Comparison of ENCODE assay signal across 8 mouse cellular contexts in genomic region chr1:47277839-47278238, GRCm38 (mm10).
DNase-seq lines count a peak whose midpoint lies in the region; ATAC-seq and TF ChIP-seq lines count a peak whose summit lies in the region.

No protein-coding gene starts in this region.

- ATAC-seq in hindbrain, postnatal 0 days: peak; percentile 69; the same call in 1 of the 2 replicates
- no peak for ATAC-seq in limb, embryonic 14.5 days (ENCODE audit: low FRiP score, low read depth)

- 0 out of 2 replicates have a peak overlapping the region, but pooled peaks have one; percentile 45 for H3K27ac ChIP-seq in hindbrain, postnatal 0 days
- no peak overlapping the region for H3K27ac ChIP-seq in limb, embryonic 14.5 days (replicated peaks; ENCODE audit: low read depth, low read length)

- peak; percentile 76 for TF ChIP-seq CTCF in hindbrain, postnatal 0 days (IDR thresholded peaks at IDR 0.05; ENCODE audit: low read depth)

- H3K36me3 ChIP-seq in hindbrain, postnatal 0 days (ENCODE audit: insufficient read depth, low read length): no peaks in the 10 kb centered on the region
- no peaks in the 10 kb centered on the region for H3K36me3 ChIP-seq in limb, embryonic 14.5 days (ENCODE audit: control insufficient read depth, insufficient read depth, low read length)

- TF ChIP-seq POLR2A in limb, embryonic 14.5 days (IDR thresholded peaks at IDR 0.05; ENCODE audit: borderline replicate concordance, extremely low read depth, insufficient read depth, insufficient read length): no peak

- no peaks in the 10 kb centered on the region for H3K27me3 ChIP-seq in hindbrain, postnatal 0 days (ENCODE audit: insufficient read depth, low read length)
- H3K27me3 ChIP-seq in limb, embryonic 14.5 days (ENCODE audit: control insufficient read depth, insufficient read depth, low read length): no peaks in the 10 kb centered on the region

- H3K4me2 ChIP-seq in hindbrain, postnatal 0 days (ENCODE audit: low read depth, low read length): peak overlapping the region; percentile 18; the same call in 1 of the 2 replicates
- no peak overlapping the region for H3K4me2 ChIP-seq in limb, embryonic 14.5 days (replicated peaks; ENCODE audit: low read depth, low read length, severe bottlenecking)

- no peak overlapping the region for H3K9ac ChIP-seq in hindbrain, postnatal 0 days (replicated peaks; ENCODE audit: low read length)
- no peak overlapping the region for H3K9ac ChIP-seq in limb, embryonic 14.5 days (ENCODE audit: low read depth, low read length, severe bottlenecking)

- DNase-seq in adrenal gland, postnatal 14 days: peak; percentile 5
- no peak for DNase-seq in adrenal gland, adult 2 months
- DNase-seq in ES-CJ7 (ENCODE audit: low read depth, low spot score): peak; percentile 38
- peak; percentile 55 for DNase-seq in embryo, embryonic 10 days (ENCODE audit: low spot score)
- peak; percentile 88 for DNase-seq in hindbrain, postnatal 0 days (ENCODE audit: low spot score)
- DNase-seq in limb, embryonic 14.5 days (ENCODE audit: low spot score): peak; percentile 86
- DNase-seq in adrenal gland, postnatal 4 days (ENCODE audit: low spot score in 2 of 2): no peak
- no peak for DNase-seq in spleen, adult 18-20 months

- H3K9me3 ChIP-seq in hindbrain, postnatal 0 days (ENCODE audit: low read length): no peaks in the 10 kb centered on the region
- no peaks in the 10 kb centered on the region for H3K9me3 ChIP-seq in limb, embryonic 14.5 days (ENCODE audit: control insufficient read depth, low read length)

- no peaks in the 10 kb centered on the region for H3K4me1 ChIP-seq in hindbrain, postnatal 0 days (ENCODE audit: insufficient read depth, low read length)
- no peaks in the 10 kb centered on the region for H3K4me1 ChIP-seq in limb, embryonic 14.5 days (ENCODE audit: control insufficient read depth, insufficient read depth, low read length)

- 7% methylated on average over 2 of the region's 2 CpGs for WGBS in hindbrain, postnatal 0 days
- 9% methylated on average over 2 of the region's 2 CpGs for WGBS in limb, embryonic 14.5 days

- H3K4me3 ChIP-seq in hindbrain, postnatal 0 days (ENCODE audit: low read length): no peak overlapping the region
- H3K4me3 ChIP-seq in limb, embryonic 14.5 days (replicated peaks; ENCODE audit: low read length): no peak overlapping the region

Comparison
In these comparisons a context has a peak if more than half of its experiments do, and no peak if none do; other contexts are left out.
1. DNase-seq: peak in adrenal gland, postnatal 14 days (single experiment), ES-CJ7 (single experiment), embryo, embryonic 10 days (single experiment), hindbrain, postnatal 0 days (single experiment) and limb, embryonic 14.5 days (single experiment); none in adrenal gland, adult 2 months (single experiment), adrenal gland, postnatal 4 days (0 of 2) and spleen, adult 18-20 months (0 of 2).